In the genomic region with DNA sequence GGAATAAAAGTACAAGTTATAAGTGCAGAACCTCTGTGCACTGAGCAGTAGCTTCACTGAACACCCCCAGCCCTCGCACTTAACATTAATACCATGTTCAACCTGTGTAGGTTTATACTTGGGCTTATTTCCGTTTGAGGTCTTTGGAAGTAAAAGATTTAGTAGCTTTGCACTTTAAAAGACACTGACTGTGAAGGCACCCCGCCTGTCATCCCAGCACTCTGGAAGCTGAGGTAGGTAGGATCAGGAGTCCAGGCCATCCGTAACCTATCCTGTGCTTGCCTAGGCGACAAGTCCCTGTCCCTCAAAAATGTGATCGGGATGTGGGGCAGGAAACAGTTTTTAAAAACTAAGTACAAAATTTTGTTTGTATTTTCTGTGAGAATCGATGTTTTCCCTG, we compare ENCODE assay signal across 9 mouse cellular contexts. TPM values are rescaled to one million over a fixed set of nuclear protein-coding genes. Genes with fewer than 3 reads are reported as not detected.
DNase-seq lines count a peak whose midpoint lies in the region; ATAC-seq and TF ChIP-seq lines count a peak whose summit lies in the region.
"Had no signal": no experiment of that assay in that cellular context is flagged by ENCODE, and none has a peak within 500 bp of the region (broad histone marks: within the 10 kb centered on the region; RNA-seq: fewer than 3 reads in every experiment).

No protein-coding gene starts in this region.

- ATAC-seq in heart, embryonic 13.5 days (ENCODE audit: extremely low read depth, insufficient number of reproducible peaks, low FRiP score, low TSS enrichment): no peak
- no peak for ATAC-seq in hindbrain, embryonic 12.5 days (ENCODE audit: low FRiP score)
- no peak for ATAC-seq in midbrain, embryonic 12.5 days (ENCODE audit: low FRiP score, low read depth)
- no peak for ATAC-seq in megakaryocyte-erythroid progenitor cell, adult 5-6 weeks (replicated peaks; ENCODE audit: low FRiP score, low TSS enrichment, poor library complexity, severe bottlenecking)

- peak overlapping the region; percentile 100; the same call in 1 of the 2 replicates for H3K27ac ChIP-seq in heart, embryonic 13.5 days (replicated peaks)
- H3K27ac ChIP-seq in MEL (ENCODE audit: control insufficient read depth, low read depth, low read length): no peak overlapping the region
- no peak overlapping the region for H3K27ac ChIP-seq in hindbrain, embryonic 12.5 days
- H3K27ac ChIP-seq in midbrain, embryonic 12.5 days (replicated peaks): no peak overlapping the region

- H3K79me2 ChIP-seq in MEL (ENCODE audit: control insufficient read depth, insufficient read depth, low read length, poor library complexity): peaks cover 33% of the 10 kb centered on the region

- no peak for TF ChIP-seq RAD21 in MEL (IDR thresholded peaks at IDR 0.05; ENCODE audit: low read depth, low read length)

- no peak for DNase-seq in heart, adult 9 months (ENCODE audit: low spot score in 2 of 2)
- peak; percentile 16 for DNase-seq in MEL (ENCODE audit: low read depth, low spot score)
- DNase-seq in urinary bladder, postnatal 36 days (ENCODE audit: low spot score in 2 of 2): no peak
- DNase-seq in adrenal gland, adult 8-10 months: no peak

- no peak for TF ChIP-seq CTCF in MEL (IDR thresholded peaks at IDR 0.05 in 2 of 3, conservative IDR thresholded peaks at IDR 0.05 in 1 of 3; ENCODE audit: control insufficient read depth in 1 of 3, insufficient read depth in 1 of 3, low read depth in 2 of 3, low read length in 3 of 3, poor library complexity in 1 of 3, severe bottlenecking in 1 of 3)

- peaks cover 16% of the 10 kb centered on the region for H3K36me3 ChIP-seq in heart, embryonic 13.5 days
- H3K36me3 ChIP-seq in MEL (ENCODE audit: control insufficient read depth in 1 of 2, insufficient read depth in 2 of 2, low read length in 2 of 2): peaks cover 10 to 19% of the 10 kb centered on the region in 2 experiments
- 0 out of 2 replicates have a peak, but pooled peaks cover 5% of the 10 kb centered on the region for H3K36me3 ChIP-seq in hindbrain, embryonic 12.5 days
- H3K36me3 ChIP-seq in midbrain, embryonic 12.5 days: peaks cover 4% of the 10 kb centered on the region; the same call in 1 of the 2 replicates

- H3K4me1 ChIP-seq in heart, embryonic 13.5 days: peaks cover 40% of the 10 kb centered on the region
- H3K4me1 ChIP-seq in MEL (ENCODE audit: control insufficient read depth in 1 of 2, insufficient read depth in 2 of 2, low read length in 2 of 2): peaks cover 6 to 12% of the 10 kb centered on the region in 2 experiments; a peak in 3 of 4 replicates
- peaks cover 18% of the 10 kb centered on the region for H3K4me1 ChIP-seq in hindbrain, embryonic 12.5 days
- peaks cover 20% of the 10 kb centered on the region for H3K4me1 ChIP-seq in midbrain, embryonic 12.5 days

- TF ChIP-seq EP300 in MEL (IDR thresholded peaks at IDR 0.05; ENCODE audit: low read depth in 1 of 2, low read length in 2 of 2): no peak

- no peaks in the 10 kb centered on the region for H3K9me3 ChIP-seq in heart, embryonic 13.5 days
- no peaks in the 10 kb centered on the region for H3K9me3 ChIP-seq in MEL (replicated peaks; ENCODE audit: insufficient read depth, low read length)
- no peaks in the 10 kb centered on the region for H3K9me3 ChIP-seq in hindbrain, embryonic 12.5 days (replicated peaks)
- H3K9me3 ChIP-seq in midbrain, embryonic 12.5 days: no peaks in the 10 kb centered on the region

- H3K9ac ChIP-seq in heart, embryonic 13.5 days: peak overlapping the region; percentile 99
- H3K9ac ChIP-seq in MEL (ENCODE audit: control insufficient read depth, low read depth, low read length, poor library complexity, severe bottlenecking): peak overlapping the region; percentile 96
- H3K9ac ChIP-seq in hindbrain, embryonic 12.5 days: peak overlapping the region; percentile 93; the same call in 1 of the 2 replicates
- peak overlapping the region; percentile 93 for H3K9ac ChIP-seq in midbrain, embryonic 12.5 days (replicated peaks)

- no peaks in the 10 kb centered on the region for H3K27me3 ChIP-seq in heart, embryonic 13.5 days (replicated peaks)
- H3K27me3 ChIP-seq in MEL (ENCODE audit: control insufficient read depth in 1 of 2, insufficient read depth in 2 of 2, low read length in 2 of 2): no peaks in the 10 kb centered on the region
- no peaks in the 10 kb centered on the region for H3K27me3 ChIP-seq in hindbrain, embryonic 12.5 days
- H3K27me3 ChIP-seq in midbrain, embryonic 12.5 days: no peaks in the 10 kb centered on the region

- H3K4me2 ChIP-seq in heart, embryonic 13.5 days: peak overlapping the region; percentile 75
- peak overlapping the region; percentile 78 for H3K4me2 ChIP-seq in hindbrain, embryonic 12.5 days (replicated peaks)
- H3K4me2 ChIP-seq in midbrain, embryonic 12.5 days (replicated peaks): peak overlapping the region; percentile 86

- H3K4me3 ChIP-seq in heart, embryonic 13.5 days: peak overlapping the region; percentile 98
- peak overlapping the region; percentile 92 to 99 for H3K4me3 ChIP-seq in MEL (ENCODE audit: control insufficient read depth in 1 of 2, insufficient read depth in 1 of 2, low read depth in 2 of 2, low read length in 2 of 2)
- H3K4me3 ChIP-seq in hindbrain, embryonic 12.5 days: peak overlapping the region; percentile 98
- peak overlapping the region; percentile 99 for H3K4me3 ChIP-seq in midbrain, embryonic 12.5 days

- WGBS in heart, embryonic 13.5 days: 45% methylated on average over 7 of the region's 7 CpGs
- 53% methylated on average over 7 of the region's 7 CpGs for WGBS in hindbrain, embryonic 12.5 days
- 58% methylated on average over 7 of the region's 7 CpGs for WGBS in midbrain, embryonic 12.5 days

- TF ChIP-seq POLR2A in MEL (IDR thresholded peaks at IDR 0.05; ENCODE audit: control insufficient read depth in 1 of 2, insufficient read depth in 1 of 2, low read depth in 1 of 2, low read length in 2 of 2, poor library complexity in 1 of 2): no peak

TF ChIP-seq in MEL, 35 proteins besides CTCF, POLR2A, EP300 and RAD21:
- TF ChIP-seq GABPA (IDR thresholded peaks at IDR 0.05; ENCODE audit: low read depth, low read length) (no peak), MXI1 (IDR thresholded peaks at IDR 0.05; ENCODE audit: low read depth, low read length) (0 out of 2 replicates have a peak, but pooled peaks have one; percentile 11)
TF ChIP-seq in MEL: peak in this region for 1.

RNA-seq across cellular contexts. Expression of a gene that starts 1.4 kb away (rescaled TPM):
- polyA plus RNA-seq in heart, embryonic 13.5 days (2015; fragmentation: Nextera tagmentation; extraction: Ambion mirVana): 64.0 and 67.5 TPM in 2 replicates
- 23.7 and 26.7 TPM in 2 replicates for total RNA-seq in MEL (2012; rRNA removed)
- polyA plus RNA-seq in MEL (2012; ENCODE audit: insufficient read depth in 1 of 2, insufficient read length in 2 of 2, low read depth in 1 of 2, low replicate concordance in 2 of 2, missing spikeins in 1 of 2): 10 to 100 TPM in 1 of 2 experiments, not detected in 1; 22.7 TPM
- 123 and 142 TPM in 2 replicates for polyA plus RNA-seq in hindbrain, embryonic 12.5 days (2016; fragmentation: Nextera tagmentation; extraction: Ambion mirVana)
- 111 and 115 TPM in 2 replicates for polyA plus RNA-seq in midbrain, embryonic 12.5 days (2016; fragmentation: Nextera tagmentation; extraction: Ambion mirVana)
- 35.2 and 38.9 TPM in 2 replicates for total RNA-seq in megakaryocyte-erythroid progenitor cell, adult 5-6 weeks (2014; fragmentation: Nextera tagmentation)
- 53.7 and 73.3 TPM in 2 replicates for total RNA-seq in megakaryocyte-erythroid progenitor cell, adult 5-6 weeks (2017)
- 100 to 1,000 TPM in 1 of 4 experiments, 10 to 100 TPM in 3; 93.0 to 114 (median 97.6) TPM for total RNA-seq in adrenal gland, adult 8-10 months (2022)

RNA-seq across cellular contexts. Expression of a gene that starts 17.3 kb away (rescaled TPM):
- 0.20 and 0.25 TPM in 2 replicates for polyA plus RNA-seq in heart, embryonic 13.5 days (2015; fragmentation: Nextera tagmentation; extraction: Ambion mirVana)
- total RNA-seq in MEL (2012; rRNA removed): not detected in 2 replicates
- polyA plus RNA-seq in MEL (2012; ENCODE audit: insufficient read depth in 1 of 2, insufficient read length in 2 of 2, low read depth in 1 of 2, low replicate concordance in 2 of 2, missing spikeins in 1 of 2): not detected
- 1.0 and 1.4 TPM in 2 replicates for polyA plus RNA-seq in hindbrain, embryonic 12.5 days (2016; fragmentation: Nextera tagmentation; extraction: Ambion mirVana)
- 0.38 and 0.63 TPM in 2 replicates for polyA plus RNA-seq in midbrain, embryonic 12.5 days (2016; fragmentation: Nextera tagmentation; extraction: Ambion mirVana)
- not detected in 2 replicates for total RNA-seq in megakaryocyte-erythroid progenitor cell, adult 5-6 weeks (2014; fragmentation: Nextera tagmentation)
- 0.11 TPM in 1 of 2 replicates, not detected in the other for total RNA-seq in megakaryocyte-erythroid progenitor cell, adult 5-6 weeks (2017)
- under 1 TPM; 0.41 to 0.99 (median 0.58) TPM for total RNA-seq in adrenal gland, adult 8-10 months (2022)

RNA-seq across cellular contexts. Expression of a gene that starts 58.8 kb away (rescaled TPM):
- polyA plus RNA-seq in heart, embryonic 13.5 days (2015; fragmentation: Nextera tagmentation; extraction: Ambion mirVana): 0.13 and 0.25 TPM in 2 replicates
- total RNA-seq in MEL (2012; rRNA removed): 0.07 and 0.08 TPM in 2 replicates
- under 1 TPM in 1 of 2 experiments, not detected in 1; 0.04 TPM for polyA plus RNA-seq in MEL (2012; ENCODE audit: insufficient read depth in 1 of 2, insufficient read length in 2 of 2, low read depth in 1 of 2, low replicate concordance in 2 of 2, missing spikeins in 1 of 2)
- 0.39 and 0.44 TPM in 2 replicates for polyA plus RNA-seq in hindbrain, embryonic 12.5 days (2016; fragmentation: Nextera tagmentation; extraction: Ambion mirVana)
- 0.40 and 0.58 TPM in 2 replicates for polyA plus RNA-seq in midbrain, embryonic 12.5 days (2016; fragmentation: Nextera tagmentation; extraction: Ambion mirVana)
- total RNA-seq in megakaryocyte-erythroid progenitor cell, adult 5-6 weeks (2014; fragmentation: Nextera tagmentation): 0.28 TPM in 1 of 2 replicates, not detected in the other
- total RNA-seq in megakaryocyte-erythroid progenitor cell, adult 5-6 weeks (2017): 0.05 TPM in 1 of 2 replicates, not detected in the other
- total RNA-seq in adrenal gland, adult 8-10 months (2022): not detected
- total RNA-seq: gastrocnemius, postnatal 10 days had no signal
